Mouse (Mus musculus) left cerebral cortex, adult 2 months (tissue): ENCODE results near the gene Fndc10. TPM values are rescaled to one million over a fixed set of nuclear protein-coding genes. Genes with fewer than 3 reads are reported as not detected.
"Not testable (repeated sequence)": the region's sequence is repeated elsewhere in the genome, so short reads cannot be mapped to it uniquely, and the experiment has no call there.

Experiments
- DNase-seq, 2 experiments: peaks; one replicate each; pipeline ENCODE4 v3.0.0; 2021 to 2022; ENCODE audit warnings: low spot score in 2 of 2, mixed read lengths in 1 of 2; ENCODE audit errors: extremely low spot score in 1 of 2
- H3K27ac ChIP-seq: fragments of 200-600 bp; 2 replicates; pipeline ENCODE4 v1.8.1; 2022
- H3K4me3 ChIP-seq: fragments of 200-600 bp; 2 replicates; pipeline ENCODE4 v1.8.1; 2022
- CTCF ChIP-seq: fragments of 200-600 bp; IDR thresholded peaks from 2 replicates; pipeline ENCODE4 v1.8.1; 2022; ENCODE audit warnings: antibody characterized with exemption, mild to moderate bottlenecking, moderate library complexity
- intact Hi-C: fragments of 180-260 bp; cut with DNase I; formaldehyde crosslinking; loops from one replicate; pipeline ENCODE4 v1.15.1; 2025
- total RNA-seq, 2 experiments: library from RNA; stranded (reverse); gene quantifications; 2 replicates each; pipeline ENCODE4 v1.2.3; 2021

Fndc10 gene
- total RNA-seq, 2 experiments from 2014 or later: 26.2 to 33.4 TPM

DNA sequence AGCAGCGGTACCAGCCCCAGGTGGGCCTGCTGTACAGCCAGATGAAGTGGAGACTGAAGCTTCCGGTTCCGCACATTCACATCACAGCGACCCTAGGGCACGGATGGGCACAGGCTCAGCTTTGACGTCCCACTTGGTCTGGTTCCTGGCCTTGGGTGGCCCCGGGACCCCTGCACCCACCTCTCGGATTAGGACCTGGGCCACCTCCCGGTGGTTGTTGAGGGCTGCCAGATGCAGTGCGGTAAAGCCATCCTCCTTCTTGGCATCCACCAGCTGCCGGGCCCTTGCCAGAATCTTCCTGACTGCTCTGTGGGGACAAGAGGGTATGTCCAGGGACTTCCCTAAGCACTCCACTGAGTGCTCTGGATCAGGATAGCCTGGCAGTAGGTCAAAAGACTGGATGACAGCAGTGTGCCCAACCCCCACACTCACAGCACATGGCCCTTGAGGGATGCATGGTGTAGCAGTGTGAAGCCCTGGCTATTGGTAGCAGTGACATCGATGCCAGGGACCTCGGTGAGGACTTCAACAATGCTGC, 37.9 kb upstream of the Fndc10 start:
- intact Hi-C loops: no loop called here
- no peak for DNase-seq
- H3K4me3 ChIP-seq: no peak overlapping the region
- TF ChIP-seq CTCF: no peak
- no peak overlapping the region for H3K27ac ChIP-seq

DNA sequence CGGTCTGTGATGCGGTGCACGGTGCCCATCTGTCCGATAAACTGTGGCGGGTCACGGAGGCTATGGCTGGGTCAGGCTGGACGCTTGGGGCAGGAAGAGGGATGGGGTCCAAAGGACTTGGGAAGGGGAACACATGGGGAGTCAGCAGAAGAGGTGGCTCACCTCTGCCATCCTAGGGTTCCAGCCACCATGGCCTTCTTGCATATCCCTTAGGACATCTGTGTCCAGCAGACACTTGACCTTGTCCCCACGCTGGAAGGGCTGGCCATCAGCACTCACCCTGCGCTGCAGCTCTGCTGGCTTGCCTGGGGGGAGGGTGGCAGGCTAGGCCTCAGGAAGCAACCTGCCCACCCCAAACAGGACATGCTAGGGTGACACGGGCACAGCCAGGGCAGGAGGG, 35.2 kb upstream of the Fndc10 start:
- TF ChIP-seq CTCF: no peak
- Histone ChIP-seq H3K4me3 (no peak overlapping the region), H3K27ac (no peak overlapping the region)
- intact Hi-C loops: no loop called here
- no peak for DNase-seq

DNA sequence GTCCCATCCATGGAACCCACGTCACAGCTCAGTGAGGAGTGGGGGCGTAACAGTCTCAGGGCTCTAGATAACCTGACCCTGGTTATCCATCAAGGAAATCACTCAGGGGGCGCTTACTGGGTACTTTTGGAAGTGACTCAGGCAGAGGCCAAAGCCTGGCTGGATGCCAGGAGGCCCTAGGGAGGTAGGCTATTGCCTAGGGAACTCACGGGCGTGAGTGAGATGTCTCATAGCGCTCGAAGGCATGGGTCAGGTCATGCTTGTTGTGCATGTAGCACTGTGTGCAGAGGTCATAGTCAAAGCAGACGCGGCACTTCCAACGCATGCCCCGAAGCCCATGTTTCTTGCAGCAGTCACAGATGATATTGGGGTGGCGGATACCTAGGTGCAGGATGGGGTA, 33.5 kb upstream of the Fndc10 start:
- DNase-seq: no peak
- H3K4me3 ChIP-seq: no peak overlapping the region
- TF ChIP-seq CTCF: no peak
- intact Hi-C loops: loop anchor here (5.0 kb wide), 1 partner anchor 33 kb away; no protein-coding TSS in a partner anchor
- H3K27ac ChIP-seq: no peak overlapping the region

GRCm38 (mm10) chr4:155666903-155667302, 27.2 kb upstream of the Fndc10 start:
- TF ChIP-seq CTCF: no peak
- DNase-seq: no peak
- no peak overlapping the region for H3K4me3 ChIP-seq
- H3K27ac ChIP-seq: no peak overlapping the region
- intact Hi-C loops: loop anchor here (5.0 kb wide), 1 partner anchor 35 kb away; the partner anchor contains the start of gene Ssu72

GRCm38 (mm10) chr4:155668689-155669597, 25.2 kb upstream of the Fndc10 start, which contains the start of gene Mib2:
TSS of gene Mib2 (minus strand) at chr4:155669198.
- peak; percentile 97 for DNase-seq
- no peak for TF ChIP-seq CTCF
- Histone ChIP-seq H3K4me3 (peak within 1 kb of the TSS; percentile 98), H3K27ac (peak within 1 kb of the TSS; percentile 98)
- intact Hi-C loops: loop anchor here (5.0 kb wide), 1 partner anchor 33 kb away; the partner anchor contains the start of gene Ssu72

- TF ChIP-seq CTCF: no peak
- Histone ChIP-seq H3K27ac (peak overlapping the region; percentile 98), H3K4me3 (peak overlapping the region; percentile 98)
- no peak for DNase-seq
- intact Hi-C loops: loop anchor here (5.0 kb wide), 1 partner anchor 33 kb away; the partner anchor contains the start of gene Ssu72
These were observed 24.5 kb upstream of the Fndc10 start for GRCm38 (mm10) chr4:155669598-155670075.

- H3K4me3 ChIP-seq, H3K27ac ChIP-seq, intact Hi-C loops, DNase-seq: not testable (repeated sequence)
These were observed 23.9 kb upstream of the Fndc10 start for GRCm38 (mm10) chr4:155670236-155670635.

GRCm38 (mm10) chr4:155672082-155672481, 22.1 kb upstream of the Fndc10 start:
- no peak overlapping the region for H3K4me3 ChIP-seq

GRCm38 (mm10) chr4:155675991-155676390, 18.2 kb upstream of the Fndc10 start:
- Histone ChIP-seq H3K4me3 (no peak overlapping the region), H3K27ac (no peak overlapping the region)
- TF ChIP-seq CTCF: peak; percentile 60
- intact Hi-C loops: no loop called here
- DNase-seq: no peak

More at GRCm38 (mm10) chr4:155672082-155672481, 22.1 kb upstream of the Fndc10 start:
- H3K27ac ChIP-seq: no peak overlapping the region
- intact Hi-C loops: no loop called here
- no peak for DNase-seq
- no peak for TF ChIP-seq CTCF

DNA sequence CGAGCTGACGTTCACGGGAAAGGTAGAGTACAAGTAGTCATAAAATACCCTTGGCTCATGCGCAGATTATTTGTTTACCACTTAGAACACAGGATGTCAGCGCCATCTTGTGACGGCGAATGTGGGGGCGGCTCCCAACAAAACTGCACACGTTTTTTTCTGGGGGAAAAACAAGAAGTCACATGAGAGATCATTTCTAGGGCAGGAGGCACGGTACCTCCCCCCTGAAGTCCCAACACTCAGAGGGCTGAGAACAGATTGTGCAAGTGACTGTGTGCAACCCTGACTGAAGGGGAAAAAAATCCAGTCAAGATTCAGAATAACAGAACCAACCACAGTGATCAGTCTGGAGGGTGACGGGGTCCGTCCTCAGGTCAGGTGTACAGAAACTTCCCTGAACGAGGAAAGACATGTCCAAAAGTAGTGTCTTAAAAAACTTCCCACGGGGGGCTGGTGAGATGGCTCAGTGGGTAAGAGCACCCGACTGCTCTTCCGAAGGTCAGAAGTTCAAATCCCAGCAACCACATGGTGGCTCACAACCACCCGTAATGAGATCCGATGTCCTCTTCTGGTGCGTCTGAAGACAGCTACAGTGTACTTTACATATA, 10.4 kb upstream of the Fndc10 start:
- intact Hi-C loops, DNase-seq, H3K4me3 ChIP-seq, H3K27ac ChIP-seq: not testable (repeated sequence)

DNA sequence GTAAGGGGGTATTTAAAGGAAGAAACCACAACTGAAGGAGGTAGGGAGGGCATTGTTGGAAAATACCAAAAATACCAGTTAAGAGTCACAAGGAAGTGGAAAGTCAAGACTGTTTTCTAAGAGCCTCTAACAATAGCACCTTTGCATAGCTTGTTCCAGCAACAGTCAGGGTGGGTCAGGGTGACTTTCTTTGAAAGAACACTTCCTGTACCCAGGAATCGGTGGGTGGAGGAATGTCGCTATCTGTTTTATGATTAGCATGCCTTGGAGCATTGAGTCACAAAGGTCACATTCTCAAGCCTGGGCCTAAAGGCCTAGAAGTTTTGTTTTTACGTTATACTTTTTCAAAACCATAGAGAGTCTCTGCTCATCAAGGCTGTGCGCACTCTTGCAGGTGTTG, 6.4 kb upstream of the Fndc10 start:
- intact Hi-C loops, DNase-seq, H3K4me3 ChIP-seq, H3K27ac ChIP-seq: not testable (repeated sequence)
